Mouse (Mus musculus) MEL (cell line): ENCODE results near the gene Pip5kl1.

Experiments
- CTCF ChIP-seq, 3 experiments: IDR thresholded peaks in 2 of 3; conservative IDR thresholded peaks in 1 of 3; 2 replicates each; pipeline ENCODE4 v1.5.1; 2011 to 2012; ENCODE audit warnings: low read length in 3 of 3, low read depth in 2 of 3, mild to moderate bottlenecking in 2 of 3, improper control_type of control experiment in 1 of 3, inconsistent platforms in 1 of 3, mixed read lengths in 1 of 3, moderate library complexity in 1 of 3; ENCODE audit not compliant: control insufficient read depth in 1 of 3, insufficient read depth in 1 of 3, poor library complexity in 1 of 3, severe bottlenecking in 1 of 3
- ELF1 ChIP-seq: IDR thresholded peaks from 2 replicates; pipeline ENCODE4 v1.6.1; 2014; ENCODE audit warnings: low read depth, mild to moderate bottlenecking, inconsistent platforms, low read length, improper control_type of control experiment, moderate library complexity
- EP300 ChIP-seq, 2 experiments: IDR thresholded peaks; 2 replicates each; pipeline ENCODE4 v1.6.1; 2011; ENCODE audit warnings: improper control_type of control experiment in 2 of 2, low read length in 2 of 2, low read depth in 1 of 2, mild to moderate bottlenecking in 1 of 2
- ETS1 ChIP-seq: IDR thresholded peaks from 2 replicates; pipeline ENCODE4 v1.6.1; 2012; ENCODE audit warnings: low read depth, mild to moderate bottlenecking, inconsistent platforms, low read length, improper control_type of control experiment, moderate library complexity
- GATA1 ChIP-seq: IDR thresholded peaks from 2 replicates; pipeline ENCODE4 v1.6.1; 2011; ENCODE audit warnings: low read depth, low read length, improper control_type of control experiment
- HCFC1 ChIP-seq: IDR thresholded peaks from 2 replicates; pipeline ENCODE4 v1.6.1; 2012; ENCODE audit warnings: low read depth, mild to moderate bottlenecking, inconsistent platforms, low read length, improper control_type of control experiment, moderate library complexity
- JUND ChIP-seq: IDR thresholded peaks from 2 replicates; pipeline ENCODE4 v1.6.1; 2011; ENCODE audit warnings: low read depth, mild to moderate bottlenecking, improper control_type of control experiment, low read length
- MXI1 ChIP-seq: IDR thresholded peaks from 2 replicates; pipeline ENCODE4 v1.6.1; 2011; ENCODE audit warnings: mild to moderate bottlenecking, low read depth, low read length, improper control_type of control experiment
- MYB ChIP-seq: IDR thresholded peaks from 2 replicates; pipeline ENCODE4 v1.6.1; 2011; ENCODE audit warnings: mild to moderate bottlenecking, low read depth, low read length, improper control_type of control experiment
- POLR2A ChIP-seq, 2 experiments: IDR thresholded peaks; 2 replicates each; pipeline ENCODE4 v1.6.1; 2011 to 2012; ENCODE audit warnings: low read length in 2 of 2, mild to moderate bottlenecking in 2 of 2, control low read depth in 1 of 2, improper control_type of control experiment in 1 of 2, low read depth in 1 of 2, moderate library complexity in 1 of 2; ENCODE audit not compliant: control insufficient read depth in 1 of 2, insufficient read depth in 1 of 2, poor library complexity in 1 of 2
- TCF12 ChIP-seq: IDR thresholded peaks from 2 replicates; pipeline ENCODE4 v1.6.1; 2014; ENCODE audit warnings: low read depth, mild to moderate bottlenecking, inconsistent platforms, low read length, improper control_type of control experiment, moderate library complexity
- UBTF ChIP-seq: IDR thresholded peaks from 2 replicates; pipeline ENCODE4 v1.6.1; 2012; ENCODE audit warnings: low read depth, mild to moderate bottlenecking, inconsistent platforms, low read length, improper control_type of control experiment, moderate library complexity, borderline replicate concordance; ENCODE audit not compliant: insufficient read depth
- USF1 ChIP-seq: IDR thresholded peaks from 2 replicates; pipeline ENCODE4 v1.6.1; 2014; ENCODE audit warnings: low read depth, mild to moderate bottlenecking, inconsistent platforms, low read length, improper control_type of control experiment, moderate library complexity

DNA sequence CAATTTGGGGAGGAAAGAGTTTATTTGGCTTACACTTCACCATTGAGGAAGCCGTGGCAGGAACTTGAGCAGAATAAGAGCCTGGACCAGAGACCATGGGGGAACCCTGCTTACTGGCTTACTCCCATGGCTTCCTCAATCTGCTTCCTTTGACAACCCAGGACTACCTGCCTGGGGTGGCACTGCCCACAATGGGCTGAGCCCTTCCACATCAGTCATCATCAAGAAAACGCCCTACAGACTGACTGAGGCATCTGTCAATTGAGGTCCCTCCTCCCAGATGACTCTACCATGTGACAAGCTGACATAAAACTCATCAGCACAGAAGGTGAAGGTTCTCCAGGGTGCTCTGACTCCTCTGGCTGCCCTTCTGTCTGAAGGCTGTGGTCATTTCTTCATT is 44.1 kb upstream of the Pip5kl1 start:
- TF ChIP-seq MYB (no peak), ETS1 (no peak), GATA1 (no peak), USF1 (no peak), UBTF (no peak), CTCF (IDR thresholded peaks at IDR 0.05 in 2 of 3, conservative IDR thresholded peaks at IDR 0.05 in 1 of 3; ENCODE audit: control insufficient read depth in 1 of 3, insufficient read depth in 1 of 3, low read depth in 2 of 3, low read length in 3 of 3, poor library complexity in 1 of 3, severe bottlenecking in 1 of 3) (no peak), EP300 (IDR thresholded peaks at IDR 0.05; ENCODE audit: low read depth in 1 of 2, low read length in 2 of 2) (no peak), JUND (no peak), POLR2A (IDR thresholded peaks at IDR 0.05; ENCODE audit: control insufficient read depth in 1 of 2, insufficient read depth in 1 of 2, low read depth in 1 of 2, low read length in 2 of 2, poor library complexity in 1 of 2) (no peak), HCFC1 (no peak), ELF1 (no peak), TCF12 (no peak), MXI1 (no peak)
